Mouse (Mus musculus) midbrain, postnatal 0 days (tissue): Measurements from ENCODE around the gene Rpgr. TPM values are rescaled to one million over a fixed set of nuclear protein-coding genes. Genes with fewer than 3 reads are reported as not detected.

Experiments used
- ATAC-seq: fragments of 200-750 bp; cut with Nextera tagmentation; 2 replicates; pipeline ENCODE4 v1.8.0; 2017; ENCODE audit warnings: moderate number of reproducible peaks, mild to moderate bottlenecking, moderate TSS enrichment, moderate library complexity; ENCODE audit not compliant: low FRiP score
- DNase-seq: peaks from one replicate; pipeline ENCODE4 v3.0.0-alpha.2; 2015; ENCODE audit warnings: low spot score
- H3K27ac ChIP-seq: fragments of 300-500 bp; sonication (generic); 2 replicates; pipeline ENCODE4 v1.5.1; 2014; ENCODE audit warnings: low read depth, mild to moderate bottlenecking, low read length, mixed read lengths
- H3K27me3 ChIP-seq: fragments of 300-500 bp; sonication (generic); 2 replicates; pipeline ENCODE4 v1.6.1; 2014; ENCODE audit warnings: low read length, control low read depth, mixed read lengths; ENCODE audit not compliant: insufficient read depth
- H3K36me3 ChIP-seq: fragments of 300-500 bp; sonication (generic); 2 replicates; pipeline ENCODE4 v1.6.1; 2014; ENCODE audit warnings: low read length, control low read depth, mixed read lengths; ENCODE audit not compliant: insufficient read depth
- H3K4me1 ChIP-seq: fragments of 300-500 bp; sonication (generic); 2 replicates; pipeline ENCODE4 v1.6.1; 2014; ENCODE audit warnings: mild to moderate bottlenecking, control low read depth, antibody characterized with exemption, low read length, mixed read lengths; ENCODE audit not compliant: insufficient read depth
- H3K4me2 ChIP-seq: fragments of 300-500 bp; sonication (generic); 2 replicates; pipeline ENCODE4 v1.6.1; 2014; ENCODE audit warnings: low read depth, mild to moderate bottlenecking, low read length, mixed read lengths; ENCODE audit not compliant: poor library complexity, severe bottlenecking
- H3K4me3 ChIP-seq: fragments of 300-500 bp; sonication (generic); 2 replicates; pipeline ENCODE4 v1.5.1; 2014; ENCODE audit warnings: low read depth, mild to moderate bottlenecking, low read length, moderate library complexity
- H3K9ac ChIP-seq: fragments of 300-500 bp; sonication (generic); replicated peaks from 2 replicates; pipeline ENCODE4 v1.6.1; 2014; ENCODE audit warnings: mild to moderate bottlenecking, low read length, moderate library complexity, mixed read lengths; ENCODE audit not compliant: poor library complexity, severe bottlenecking
- H3K9me3 ChIP-seq: fragments of 300-500 bp; sonication (generic); 2 replicates; pipeline ENCODE4 v1.6.1; 2016; ENCODE audit warnings: low read length, control low read depth
- CTCF ChIP-seq: IDR thresholded peaks from 2 replicates; pipeline ENCODE4 v1.5.1; 2016; ENCODE audit warnings: antibody characterized with exemption, mild to moderate bottlenecking
- WGBS: fragments of 180-500 bp; shearing (Covaris S2); extraction: QIAGEN DNeasy Blood & Tissue Kit; methylation state at CpG from one replicate; pipeline ENCODE4 v1.1.7; 2014; 5-methylcytosine and 5-hydroxymethylcytosine counted together
- polyA plus RNA-seq: library from polyadenylated mRNA; unstranded; fragments of >200 nt; fragmentation: Nextera tagmentation; extraction: Ambion mirVana; gene quantifications from 2 replicates; pipeline ENCODE4 v1.2.1, GENCODE M21; 2015
- total RNA-seq: library from RNA; depleted of rRNA; stranded (reverse); fragments of >200 nt; gene quantifications from 2 replicates; pipeline ENCODE4 v1.2.3, GENCODE M21; 2014; rRNA removed

Gene Rpgr
- total RNA-seq (22.9 and 24.6 TPM in 2 replicates), polyA plus RNA-seq (25.4 and 28.4 TPM in 2 replicates)

DNA sequence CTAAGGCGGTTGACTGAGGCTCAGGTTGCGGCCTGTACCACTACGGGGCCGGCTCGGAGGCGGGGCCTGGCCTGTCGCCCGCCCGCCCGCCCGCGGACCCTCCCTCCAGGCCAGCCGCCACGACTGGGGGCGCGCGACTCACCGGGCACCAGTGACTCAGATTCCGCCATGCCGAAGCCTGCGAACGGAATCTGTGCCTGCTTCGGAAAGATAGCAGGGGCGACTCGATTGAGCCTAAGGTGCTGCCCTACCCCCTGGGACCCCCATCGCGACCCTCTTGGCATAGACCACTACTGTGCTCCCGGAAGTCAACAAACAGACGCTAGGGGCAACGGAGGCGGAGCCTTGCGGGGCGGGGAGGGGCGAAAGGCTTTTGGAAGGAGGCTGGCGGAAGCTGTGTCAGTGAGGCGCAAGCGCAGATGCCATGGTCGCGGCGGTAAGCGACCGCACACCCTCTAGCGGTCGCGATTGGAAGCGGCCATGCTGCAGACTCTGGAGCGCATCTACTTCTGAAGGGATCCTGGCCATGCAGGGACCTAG is at the start of gene Rpgr:
Rpgr (minus strand) TSS at position 511 of the 540 bp plus-strand sequence.
- H3K9me3 ChIP-seq: no peaks in the 10 kb centered on the region
- no peaks in the 10 kb centered on the region for H3K4me1 ChIP-seq
- peak within 1 kb of the TSS; percentile 54 for H3K4me3 ChIP-seq
- ATAC-seq (peak; percentile 98), DNase-seq (peak; percentile 94)
- H3K27ac ChIP-seq: peak within 1 kb of the TSS; percentile 83
- H3K9ac ChIP-seq: peak within 1 kb of the TSS; percentile 67
- no peaks in the 10 kb centered on the region for H3K27me3 ChIP-seq
- H3K36me3 ChIP-seq: no peaks in the 10 kb centered on the region
- TF ChIP-seq CTCF: peak; percentile 85
- H3K4me2 ChIP-seq: peak within 1 kb of the TSS; percentile 34
- WGBS: 18% methylated on average over 41 of the region's 47 CpGs

DNA sequence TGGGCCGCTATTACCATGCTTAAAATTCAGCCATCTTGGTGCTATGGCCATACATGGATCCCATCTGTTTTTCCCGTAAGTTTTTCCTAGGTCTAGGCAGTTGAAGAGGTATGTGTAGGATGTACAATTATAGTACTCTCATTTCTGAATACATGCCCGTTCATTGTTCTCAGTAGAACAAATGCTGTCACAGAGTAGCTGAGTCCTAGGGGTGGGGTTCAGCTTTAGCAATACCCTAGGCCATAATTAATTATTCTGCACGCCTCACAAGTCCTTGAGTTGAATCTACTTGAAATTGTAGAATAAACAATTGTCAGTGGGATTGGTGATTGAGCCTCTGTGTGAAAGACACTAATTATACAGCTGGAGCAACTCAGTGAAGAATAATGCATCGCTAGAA is 41.5 kb upstream of the Rpgr start:
- no peak overlapping the region for H3K4me2 ChIP-seq
- DNase-seq (no peak), ATAC-seq (no peak)
- 66% methylated on average over 5 of the region's 5 CpGs for WGBS
- H3K27me3 ChIP-seq: no peaks in the 10 kb centered on the region
- H3K4me3 ChIP-seq: no peak overlapping the region
- no peak overlapping the region for H3K9ac ChIP-seq
- H3K36me3 ChIP-seq: no peaks in the 10 kb centered on the region
- no peaks in the 10 kb centered on the region for H3K9me3 ChIP-seq
- H3K4me1 ChIP-seq: no peaks in the 10 kb centered on the region
- no peak overlapping the region for H3K27ac ChIP-seq
- no peak for TF ChIP-seq CTCF

DNA sequence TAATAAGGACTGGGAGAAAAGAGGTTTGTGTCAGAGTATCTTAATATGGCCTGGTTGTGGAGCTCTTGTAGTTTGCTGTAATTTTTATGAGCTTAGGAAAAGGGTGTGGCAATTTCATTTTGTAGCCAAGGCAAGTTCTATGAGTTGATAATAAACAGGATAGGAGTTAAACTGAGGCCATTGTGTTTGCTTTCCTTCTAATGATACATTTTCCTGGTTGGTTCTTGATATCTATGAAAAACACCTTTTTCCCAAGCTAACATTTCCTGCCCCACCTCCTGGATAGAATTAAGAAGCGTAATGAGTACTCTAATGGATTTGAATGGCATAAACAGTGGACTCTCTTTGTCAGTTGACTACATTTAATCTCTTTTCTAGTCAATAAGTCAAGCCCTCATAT is 41.1 kb upstream of the Rpgr start:
- no peaks in the 10 kb centered on the region for H3K9me3 ChIP-seq
- WGBS: 88% methylated on average over 1 of the region's 1 CpGs
- no peaks in the 10 kb centered on the region for H3K27me3 ChIP-seq
- ATAC-seq (no peak), DNase-seq (no peak)
- H3K27ac ChIP-seq: no peak overlapping the region
- H3K4me1 ChIP-seq: no peaks in the 10 kb centered on the region
- H3K36me3 ChIP-seq: no peaks in the 10 kb centered on the region
- H3K4me2 ChIP-seq: no peak overlapping the region
- no peak overlapping the region for H3K4me3 ChIP-seq
- TF ChIP-seq CTCF: no peak
- no peak overlapping the region for H3K9ac ChIP-seq

DNA sequence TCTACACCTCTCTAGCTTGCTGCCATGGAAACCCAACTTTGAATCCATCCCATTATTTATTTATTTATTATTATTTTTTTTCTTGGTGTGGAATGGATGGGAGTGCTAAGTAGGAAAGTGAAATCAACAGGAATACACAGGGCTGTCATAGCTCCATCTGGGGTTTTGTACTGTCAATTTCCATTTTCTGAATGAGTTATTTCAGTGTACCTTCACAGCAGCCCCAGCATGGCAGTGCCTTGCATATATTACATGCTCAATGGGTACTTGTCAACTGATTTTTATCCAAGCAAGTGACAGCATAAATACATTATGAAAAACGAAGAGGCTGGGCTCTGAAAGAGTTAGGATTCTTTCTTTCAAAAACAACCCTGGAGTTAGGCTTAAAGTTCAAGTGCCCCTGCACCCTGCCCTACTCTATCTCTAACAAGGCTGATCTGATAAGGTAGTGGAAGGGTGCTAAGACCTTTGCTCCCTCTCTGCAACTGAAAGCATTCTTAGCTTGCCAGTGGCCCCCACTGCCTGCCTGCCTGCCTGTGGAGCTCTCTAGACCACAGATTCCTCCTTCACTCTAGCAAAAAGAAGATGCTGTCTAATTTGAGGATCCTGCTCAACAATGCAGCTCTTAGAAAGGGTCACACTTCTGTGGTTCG is 35.3 kb upstream of the Rpgr start, which contains the start of gene Otc:
Otc (plus strand) TSS at position 454 of the 653 bp plus-strand sequence.
- ATAC-seq (0 out of 2 replicates have a peak, but pooled peaks have one; percentile 44), DNase-seq (peak; percentile 14)
- Histone ChIP-seq H3K27ac (no peak within 1 kb of the TSS), H3K9me3 (no peaks in the 10 kb centered on the region), H3K9ac (no peak within 1 kb of the TSS), H3K4me2 (no peak within 1 kb of the TSS), H3K4me3 (no peak within 1 kb of the TSS), H3K4me1 (no peaks in the 10 kb centered on the region), H3K27me3 (no peaks in the 10 kb centered on the region), H3K36me3 (no peaks in the 10 kb centered on the region)
- WGBS: 37% methylated on average over 2 of the region's 2 CpGs
- no peak for TF ChIP-seq CTCF

DNA sequence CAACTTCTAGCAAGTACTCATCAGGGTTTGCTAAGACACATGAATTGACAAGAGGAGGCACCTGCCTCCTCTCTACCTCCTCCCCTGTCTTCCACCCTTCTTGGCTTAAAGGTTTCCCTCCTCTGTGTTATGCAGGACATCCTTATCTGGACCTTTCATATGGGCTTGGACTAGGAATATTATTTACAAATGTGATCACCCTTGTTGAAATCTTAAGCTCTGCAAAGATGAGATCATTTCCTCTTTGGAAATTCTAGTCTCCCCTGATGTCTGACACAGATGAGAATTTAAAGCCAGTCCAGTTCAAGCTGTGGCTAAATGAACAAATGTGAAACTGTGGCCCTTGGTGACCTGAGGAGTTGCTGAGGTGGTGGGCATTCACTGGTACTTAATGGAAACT is 34.6 kb upstream of the Rpgr start:
- no peaks in the 10 kb centered on the region for H3K9me3 ChIP-seq
- H3K27me3 ChIP-seq: no peaks in the 10 kb centered on the region
- no peak overlapping the region for H3K4me2 ChIP-seq
- no peak for TF ChIP-seq CTCF
- H3K9ac ChIP-seq: no peak overlapping the region
- H3K4me1 ChIP-seq: no peaks in the 10 kb centered on the region
- ATAC-seq: no peak
- no peak overlapping the region for H3K4me3 ChIP-seq
- DNase-seq: no peak
- H3K27ac ChIP-seq: no peak overlapping the region
- no peaks in the 10 kb centered on the region for H3K36me3 ChIP-seq

DNA sequence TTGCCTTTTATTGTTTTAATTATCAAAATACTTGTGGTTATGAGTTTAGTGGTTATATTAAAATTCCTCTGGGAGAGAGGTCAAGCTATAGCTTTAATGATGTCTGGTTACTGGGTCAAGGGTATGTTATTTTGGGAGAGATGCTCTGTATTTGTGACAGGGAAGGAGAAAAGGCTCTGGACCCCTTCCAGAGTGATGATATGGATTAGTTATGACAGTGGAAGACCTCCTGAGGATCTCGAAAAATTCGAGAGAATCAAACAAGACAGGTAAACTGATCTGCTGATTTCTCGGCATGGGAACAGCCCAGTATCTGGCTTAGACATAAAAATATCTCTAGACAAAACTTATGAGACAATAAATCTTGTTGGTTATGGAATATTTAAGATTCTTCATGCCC is 27.2 kb upstream of the Rpgr start:
- Histone ChIP-seq H3K27me3 (no peaks in the 10 kb centered on the region), H3K27ac (no peak overlapping the region), H3K4me3 (no peak overlapping the region), H3K36me3 (no peaks in the 10 kb centered on the region), H3K4me2 (no peak overlapping the region), H3K4me1 (no peaks in the 10 kb centered on the region), H3K9ac (no peak overlapping the region), H3K9me3 (no peaks in the 10 kb centered on the region)
- no peak for DNase-seq
- no peak for TF ChIP-seq CTCF
- no peak for ATAC-seq
- WGBS: 78% methylated on average over 3 of the region's 3 CpGs
